Mouse (Mus musculus) brain, embryonic 14.5 days (tissue): Measurements from ENCODE around the gene Atp5g2.

Source experiments
- CTCF ChIP-seq: fragments of 200-500 bp; IDR thresholded peaks from 2 replicates; pipeline ENCODE4 v1.5.1; 2012; ENCODE audit warnings: inconsistent platforms, mild to moderate bottlenecking, moderate library complexity, borderline replicate concordance; ENCODE audit not compliant: insufficient read depth, insufficient read length; ENCODE audit errors: extremely low read depth
- POLR2A ChIP-seq: fragments of 200-500 bp; IDR thresholded peaks from 2 replicates; pipeline ENCODE4 v1.6.1; 2012; ENCODE audit warnings: mild to moderate bottlenecking, inconsistent platforms, borderline replicate concordance; ENCODE audit not compliant: poor library complexity, insufficient read depth, insufficient read length, severe bottlenecking; ENCODE audit errors: extremely low read depth

DNA sequence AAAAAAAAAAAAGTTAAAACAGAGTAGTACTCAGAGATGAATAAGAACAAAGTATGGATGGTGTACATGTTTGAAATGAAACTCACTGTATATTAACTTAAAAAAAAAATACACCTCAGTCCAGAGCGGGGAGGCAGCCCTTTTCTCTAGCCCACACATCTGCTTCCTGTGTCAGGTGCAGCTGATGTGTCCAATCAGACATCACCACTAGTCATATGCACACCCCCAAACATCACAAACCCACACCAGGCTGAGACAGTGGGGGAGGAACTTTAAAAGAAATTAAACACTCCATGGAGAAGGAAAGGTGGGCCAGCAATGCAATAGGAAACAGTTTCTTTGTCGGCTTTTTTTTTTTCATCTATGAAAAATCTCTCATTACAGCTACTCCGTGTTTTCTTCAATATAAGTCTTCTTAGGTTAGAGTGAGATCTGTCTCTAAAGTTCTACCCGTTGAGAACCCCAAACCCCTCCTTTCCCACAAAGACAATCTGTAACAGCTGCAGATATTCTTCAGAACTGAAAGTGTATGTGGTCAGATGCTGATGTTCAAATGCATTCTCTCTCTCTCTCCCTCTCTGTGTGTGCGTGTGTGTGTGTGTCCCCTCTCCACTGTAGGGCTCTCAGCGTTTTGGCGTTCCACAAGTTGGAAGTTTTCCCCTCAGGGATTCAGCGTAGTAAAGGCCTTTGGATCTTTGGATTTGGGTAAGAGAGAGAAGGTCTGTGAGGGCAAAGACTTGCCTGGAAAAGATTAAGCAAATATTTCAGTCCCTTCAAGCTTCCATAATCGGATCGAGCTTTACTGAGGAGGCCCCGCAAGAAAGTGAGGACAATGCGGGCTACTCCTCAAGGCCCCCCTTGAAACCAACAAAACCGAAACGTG is 49.1 kb upstream of the Atp5g2 start:
- TF ChIP-seq POLR2A = no peak
- TF ChIP-seq CTCF = no peak
